Mouse (Mus musculus): ENCODE results near the gene Ghrhr. TPM values are rescaled to one million over a fixed set of nuclear protein-coding genes. Genes with fewer than 3 reads are reported as not detected.

Gene Ghrhr
- polyA plus RNA-seq, 1 experiment from 2014 or later: not detected

DNA sequence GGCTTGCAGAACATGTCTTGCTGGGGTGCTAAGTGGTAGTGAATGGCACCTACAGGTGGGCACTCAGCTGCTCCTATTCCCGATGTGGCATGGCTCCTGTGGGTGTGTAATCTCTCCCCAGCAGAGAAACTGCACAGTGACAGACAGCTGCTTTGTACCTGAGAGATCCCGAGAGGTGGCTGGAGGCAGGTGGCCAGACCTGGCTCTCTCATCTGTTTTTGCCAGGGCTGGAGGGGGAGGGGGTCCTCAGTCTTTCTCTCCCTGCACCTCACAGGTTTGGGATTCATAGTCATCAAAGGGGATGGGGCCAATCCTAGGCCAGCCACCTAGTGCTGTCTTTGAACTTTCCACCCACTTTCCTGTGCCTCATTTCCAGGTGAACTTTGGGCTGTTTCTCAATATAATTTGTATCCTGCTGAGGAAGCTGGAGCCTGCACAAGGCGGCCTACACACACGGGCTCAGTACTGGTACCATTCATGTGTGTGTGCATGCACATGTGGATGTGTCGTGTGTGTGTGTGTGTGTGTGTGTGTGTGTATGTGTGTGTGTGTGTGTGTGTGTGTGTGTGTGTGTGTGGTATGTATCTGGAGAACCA, 8.4 kb downstream of the Ghrhr start:
- WGBS: 48% methylated on average over 5 of the region's 5 CpGs
- no peak overlapping the region for H3K9ac ChIP-seq (ENCODE audit: low read length)
- H3K4me3 ChIP-seq (ENCODE audit: control insufficient read depth in 1 of 2, insufficient read depth in 1 of 2, low read depth in 1 of 2, low read length in 2 of 2): no peak overlapping the region
- no peaks in the 10 kb centered on the region for H3K36me3 ChIP-seq (ENCODE audit: control insufficient read depth, insufficient read depth, low read length)
- H3K9me3 ChIP-seq (ENCODE audit: control insufficient read depth, low read length): no peaks in the 10 kb centered on the region
- H3K4me2 ChIP-seq (ENCODE audit: low read length): no peak overlapping the region
- no peak overlapping the region for H3K27ac ChIP-seq (replicated peaks in 1 of 2; ENCODE audit: control insufficient read depth in 1 of 2, insufficient read depth in 1 of 2, low read depth in 2 of 2, low read length in 2 of 2)
- H3K4me1 ChIP-seq (ENCODE audit: control insufficient read depth in 2 of 2, insufficient read depth in 2 of 2, low read length in 2 of 2): no peaks in the 10 kb centered on the region
- peaks cover 35% of the 10 kb centered on the region for H3K27me3 ChIP-seq (ENCODE audit: control insufficient read depth, insufficient read depth, low read length)
- ATAC-seq (ENCODE audit: insufficient number of reproducible peaks, insufficient read depth, low FRiP score, low read depth): no peak

DNA sequence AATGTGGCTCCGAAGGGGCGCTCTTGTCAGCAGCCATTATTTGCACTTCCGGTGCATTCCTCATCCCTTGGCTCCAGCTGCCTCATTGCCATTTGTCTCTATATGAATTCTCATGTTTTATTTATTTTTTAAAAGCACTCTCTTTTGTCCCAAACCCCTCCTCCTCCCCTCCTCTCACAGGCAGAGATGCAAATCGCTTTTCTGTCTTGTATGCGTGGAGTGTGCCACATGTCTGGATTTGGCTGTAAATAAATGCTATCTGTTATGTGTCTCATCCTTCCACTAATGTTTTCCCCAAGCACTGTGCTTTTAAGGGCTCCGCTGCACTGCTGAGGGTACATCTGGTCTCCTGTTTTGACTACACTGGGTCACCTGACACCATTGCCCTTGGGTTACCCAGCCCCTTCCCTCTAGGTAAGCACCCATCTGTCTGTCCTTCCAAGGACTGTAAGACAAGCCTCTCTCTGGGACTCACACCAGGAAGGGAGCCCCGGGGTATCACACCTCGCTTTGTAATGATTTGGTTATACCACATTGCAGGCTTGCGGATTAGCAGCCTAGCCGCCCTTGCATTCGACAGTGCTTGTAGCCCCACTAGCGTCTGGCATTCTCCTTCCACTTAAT, 12.6 kb downstream of the Ghrhr start:
- peaks cover 0 to 3% of the 10 kb centered on the region in 2 experiments; a peak in 1 of 4 replicates for H3K4me1 ChIP-seq (ENCODE audit: control insufficient read depth in 2 of 2, insufficient read depth in 2 of 2, low read length in 2 of 2)
- no peak overlapping the region for H3K4me2 ChIP-seq (ENCODE audit: low read length)
- no peak for ATAC-seq (ENCODE audit: insufficient number of reproducible peaks, insufficient read depth, low FRiP score, low read depth)
- H3K27me3 ChIP-seq (ENCODE audit: control insufficient read depth, insufficient read depth, low read length): peaks cover 54% of the 10 kb centered on the region
- no peaks in the 10 kb centered on the region for H3K36me3 ChIP-seq (ENCODE audit: control insufficient read depth, insufficient read depth, low read length)
- no peak overlapping the region for H3K9ac ChIP-seq (ENCODE audit: low read length)
- H3K9me3 ChIP-seq (ENCODE audit: control insufficient read depth, low read length): no peaks in the 10 kb centered on the region
- no peak overlapping the region for H3K27ac ChIP-seq (replicated peaks in 1 of 2; ENCODE audit: control insufficient read depth in 1 of 2, insufficient read depth in 1 of 2, low read depth in 2 of 2, low read length in 2 of 2)
- 35% methylated on average over 12 of the region's 12 CpGs for WGBS
- no peak overlapping the region for H3K4me3 ChIP-seq (ENCODE audit: control insufficient read depth in 1 of 2, insufficient read depth in 1 of 2, low read depth in 1 of 2, low read length in 2 of 2)

DNA sequence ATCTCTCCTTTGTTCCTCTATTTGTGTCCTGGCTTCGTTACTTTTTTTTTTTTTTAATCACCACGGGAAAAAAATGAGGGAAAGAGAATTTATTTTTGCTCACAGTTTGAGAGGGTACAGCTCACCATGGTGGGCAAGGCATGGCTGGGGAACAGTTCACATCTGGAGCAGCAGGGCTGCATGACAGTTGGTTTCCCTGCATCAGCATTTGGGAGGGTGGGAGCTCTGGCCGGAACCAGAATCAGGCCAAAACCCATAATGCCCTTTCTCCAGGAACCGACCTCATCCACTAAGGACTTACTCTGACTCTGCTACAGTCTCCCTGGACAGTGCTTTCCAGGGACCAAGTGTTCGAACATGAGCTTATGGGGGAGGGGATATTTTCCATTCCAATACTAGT, 13.2 kb downstream of the Ghrhr start:
- Histone ChIP-seq H3K4me2 (ENCODE audit: low read length) (no peak overlapping the region), H3K4me3 (ENCODE audit: control insufficient read depth in 1 of 2, insufficient read depth in 1 of 2, low read depth in 1 of 2, low read length in 2 of 2) (no peak overlapping the region), H3K27me3 (ENCODE audit: control insufficient read depth, insufficient read depth, low read length) (peaks cover 58% of the 10 kb centered on the region), H3K36me3 (ENCODE audit: control insufficient read depth, insufficient read depth, low read length) (no peaks in the 10 kb centered on the region), H3K4me1 (ENCODE audit: control insufficient read depth in 2 of 2, insufficient read depth in 2 of 2, low read length in 2 of 2) (peaks cover 0 to 3% of the 10 kb centered on the region in 2 experiments; a peak in 1 of 4 replicates), H3K9me3 (ENCODE audit: control insufficient read depth, low read length) (no peaks in the 10 kb centered on the region), H3K9ac (ENCODE audit: low read length) (no peak overlapping the region), H3K27ac (replicated peaks in 1 of 2; ENCODE audit: control insufficient read depth in 1 of 2, insufficient read depth in 1 of 2, low read depth in 2 of 2, low read length in 2 of 2) (no peak overlapping the region)
- no peak for ATAC-seq (ENCODE audit: insufficient number of reproducible peaks, insufficient read depth, low FRiP score, low read depth)
- WGBS: 34% methylated on average over 5 of the region's 5 CpGs

DNA sequence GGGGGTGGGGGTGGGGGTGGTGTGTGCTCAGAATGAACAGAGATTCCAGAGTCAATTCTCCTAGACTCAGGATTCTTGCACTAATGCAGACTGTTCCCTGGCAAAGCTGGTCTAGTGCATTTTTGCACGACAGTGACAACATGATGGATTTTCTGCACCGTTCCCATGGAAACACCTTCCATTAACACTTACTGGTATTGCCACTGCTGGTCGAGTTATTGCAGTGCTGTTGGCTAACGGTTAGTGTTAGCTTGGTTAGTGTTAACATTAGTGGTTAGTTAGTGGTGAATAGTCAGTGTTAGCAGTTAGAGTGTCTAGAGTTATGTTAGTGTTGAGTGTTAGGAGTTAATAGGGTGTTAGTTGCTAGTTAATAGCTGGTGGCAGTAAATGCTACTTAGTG, 15.7 kb downstream of the Ghrhr start:
- no peak overlapping the region for H3K9ac ChIP-seq (ENCODE audit: low read length)
- H3K9me3 ChIP-seq (ENCODE audit: control insufficient read depth, low read length): no peaks in the 10 kb centered on the region
- 56% methylated on average over 4 of the region's 4 CpGs for WGBS
- H3K27ac ChIP-seq (replicated peaks in 1 of 2; ENCODE audit: control insufficient read depth in 1 of 2, insufficient read depth in 1 of 2, low read depth in 2 of 2, low read length in 2 of 2): no peak overlapping the region
- H3K27me3 ChIP-seq (ENCODE audit: control insufficient read depth, insufficient read depth, low read length): peaks cover 67% of the 10 kb centered on the region
- no peak for ATAC-seq (ENCODE audit: insufficient number of reproducible peaks, insufficient read depth, low FRiP score, low read depth)
- H3K36me3 ChIP-seq (ENCODE audit: control insufficient read depth, insufficient read depth, low read length): no peaks in the 10 kb centered on the region
- H3K4me2 ChIP-seq (ENCODE audit: low read length): no peak overlapping the region
- peaks cover 0 to 3% of the 10 kb centered on the region in 2 experiments; a peak in 1 of 4 replicates for H3K4me1 ChIP-seq (ENCODE audit: control insufficient read depth in 2 of 2, insufficient read depth in 2 of 2, low read length in 2 of 2)
- H3K4me3 ChIP-seq (ENCODE audit: control insufficient read depth in 1 of 2, insufficient read depth in 1 of 2, low read depth in 1 of 2, low read length in 2 of 2): no peak overlapping the region

DNA sequence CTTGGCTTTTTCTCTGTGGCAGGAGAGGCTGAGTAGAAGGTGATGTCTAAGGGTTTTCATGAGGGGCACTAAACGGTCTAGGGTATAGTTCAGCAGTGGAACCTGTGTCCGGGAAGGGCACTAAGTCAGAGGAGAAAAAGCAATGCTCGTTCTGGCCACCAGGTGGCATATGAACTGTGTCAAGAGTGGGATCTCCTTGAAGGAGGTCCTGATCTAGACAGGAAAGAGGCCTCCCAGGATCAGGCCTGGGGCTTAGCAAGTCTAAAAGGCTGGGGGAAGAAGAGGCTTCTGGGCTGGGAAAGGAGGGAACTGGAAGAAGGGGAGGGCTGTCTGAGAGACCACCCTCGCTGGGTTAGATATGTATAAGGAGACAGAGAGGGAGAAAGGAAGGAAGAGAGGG, 16.4 kb downstream of the Ghrhr start:
- no peak overlapping the region for H3K4me2 ChIP-seq (ENCODE audit: low read length)
- peaks cover 70% of the 10 kb centered on the region for H3K27me3 ChIP-seq (ENCODE audit: control insufficient read depth, insufficient read depth, low read length)
- no peak overlapping the region for H3K4me3 ChIP-seq (ENCODE audit: control insufficient read depth in 1 of 2, insufficient read depth in 1 of 2, low read depth in 1 of 2, low read length in 2 of 2)
- H3K4me1 ChIP-seq (ENCODE audit: control insufficient read depth in 2 of 2, insufficient read depth in 2 of 2, low read length in 2 of 2): peaks cover 0 to 3% of the 10 kb centered on the region in 2 experiments; a peak in 1 of 4 replicates
- no peaks in the 10 kb centered on the region for H3K36me3 ChIP-seq (ENCODE audit: control insufficient read depth, insufficient read depth, low read length)
- no peak overlapping the region for H3K9ac ChIP-seq (ENCODE audit: low read length)
- ATAC-seq (ENCODE audit: insufficient number of reproducible peaks, insufficient read depth, low FRiP score, low read depth): no peak; the same call in 1 of the 2 replicates
- H3K27ac ChIP-seq (replicated peaks in 1 of 2; ENCODE audit: control insufficient read depth in 1 of 2, insufficient read depth in 1 of 2, low read depth in 2 of 2, low read length in 2 of 2): no peak overlapping the region
- WGBS: 7% methylated on average over 4 of the region's 4 CpGs
- H3K9me3 ChIP-seq (ENCODE audit: control insufficient read depth, low read length): no peaks in the 10 kb centered on the region

DNA sequence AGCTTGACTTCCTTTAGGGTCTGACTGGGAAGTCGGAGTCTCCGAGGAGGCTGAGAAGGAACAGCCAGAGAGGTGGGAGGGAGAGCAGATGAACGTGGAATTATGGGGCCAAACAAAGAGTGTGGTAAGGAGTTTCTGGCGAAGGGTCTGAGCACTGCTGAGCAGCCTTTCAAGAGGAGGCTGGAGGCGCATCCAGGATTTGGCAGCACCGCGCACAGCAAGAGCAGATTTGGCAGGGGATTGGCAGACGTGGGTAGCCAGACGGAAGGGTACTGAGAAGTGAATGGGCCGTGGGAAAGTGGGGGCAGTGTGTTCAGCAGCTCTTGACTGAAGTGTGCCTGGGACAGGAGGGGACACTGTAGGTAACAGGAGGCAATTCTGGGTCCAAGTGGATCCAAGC, 18.8 kb downstream of the Ghrhr start:
- H3K27ac ChIP-seq (replicated peaks in 1 of 2; ENCODE audit: control insufficient read depth in 1 of 2, insufficient read depth in 1 of 2, low read depth in 2 of 2, low read length in 2 of 2): no peak overlapping the region
- H3K9ac ChIP-seq (ENCODE audit: low read length): no peak overlapping the region
- no peak overlapping the region for H3K4me2 ChIP-seq (ENCODE audit: low read length)
- H3K9me3 ChIP-seq (ENCODE audit: control insufficient read depth, low read length): no peaks in the 10 kb centered on the region
- H3K27me3 ChIP-seq (ENCODE audit: control insufficient read depth, insufficient read depth, low read length): peaks cover 62% of the 10 kb centered on the region
- 73% methylated on average over 10 of the region's 10 CpGs for WGBS
- H3K4me3 ChIP-seq (ENCODE audit: control insufficient read depth in 1 of 2, insufficient read depth in 1 of 2, low read depth in 1 of 2, low read length in 2 of 2): no peak overlapping the region
- no peaks in the 10 kb centered on the region for H3K36me3 ChIP-seq (ENCODE audit: control insufficient read depth, insufficient read depth, low read length)
- ATAC-seq (ENCODE audit: insufficient number of reproducible peaks, insufficient read depth, low FRiP score, low read depth): no peak
- H3K4me1 ChIP-seq (ENCODE audit: control insufficient read depth in 2 of 2, insufficient read depth in 2 of 2, low read length in 2 of 2): peaks cover 0 to 3% of the 10 kb centered on the region in 2 experiments; a peak in 1 of 4 replicates

DNA sequence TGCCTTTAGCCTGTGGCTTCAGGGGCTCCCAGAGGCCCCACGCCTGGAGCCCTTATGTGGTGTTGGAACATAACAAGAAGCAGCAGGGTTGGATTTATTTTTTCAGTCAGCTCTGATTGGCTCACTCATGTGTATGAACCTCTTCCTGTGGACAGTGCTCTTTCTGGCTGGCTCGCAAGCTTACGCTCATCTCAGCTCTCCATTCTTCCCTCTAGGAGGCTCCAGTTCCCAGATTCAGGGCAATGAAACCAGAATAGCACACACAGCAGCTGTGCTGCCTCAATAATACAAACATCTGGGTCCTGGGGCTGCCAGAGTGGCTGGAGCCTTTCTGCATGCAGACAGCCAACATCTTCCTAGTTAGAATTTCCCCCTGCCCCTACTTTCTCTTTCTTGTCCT, 20.1 kb downstream of the Ghrhr start:
- no peak overlapping the region for H3K4me3 ChIP-seq (ENCODE audit: control insufficient read depth in 1 of 2, insufficient read depth in 1 of 2, low read depth in 1 of 2, low read length in 2 of 2)
- 20% methylated on average over 3 of the region's 3 CpGs for WGBS
- no peak overlapping the region for H3K9ac ChIP-seq (ENCODE audit: low read length)
- no peak overlapping the region for H3K4me2 ChIP-seq (ENCODE audit: low read length)
- H3K27ac ChIP-seq (replicated peaks in 1 of 2; ENCODE audit: control insufficient read depth in 1 of 2, insufficient read depth in 1 of 2, low read depth in 2 of 2, low read length in 2 of 2): no peak overlapping the region
- peaks cover 0 to 3% of the 10 kb centered on the region in 2 experiments; a peak in 1 of 4 replicates for H3K4me1 ChIP-seq (ENCODE audit: control insufficient read depth in 2 of 2, insufficient read depth in 2 of 2, low read length in 2 of 2)
- H3K27me3 ChIP-seq (ENCODE audit: control insufficient read depth, insufficient read depth, low read length): peaks cover 49% of the 10 kb centered on the region
- ATAC-seq (ENCODE audit: insufficient number of reproducible peaks, insufficient read depth, low FRiP score, low read depth): peak; percentile 68; the same call in 1 of the 2 replicates
- no peaks in the 10 kb centered on the region for H3K9me3 ChIP-seq (ENCODE audit: control insufficient read depth, low read length)
- no peaks in the 10 kb centered on the region for H3K36me3 ChIP-seq (ENCODE audit: control insufficient read depth, insufficient read depth, low read length)
